Mouse (Mus musculus): ENCODE results near the gene Camta1. TPM values are rescaled to one million over a fixed set of nuclear protein-coding genes. Genes with fewer than 3 reads are reported as not detected.

The Camta1 gene
- polyA plus RNA-seq, 1 experiment from 2014 or later = 150 TPM

GRCm38 (mm10) chr4:151404581-151405256 is 457.0 kb downstream of the Camta1 start:
- 77% methylated on average over 17 of the region's 17 CpGs for WGBS
- ATAC-seq (ENCODE audit: low FRiP score) = no peak

GRCm38 (mm10) chr4:151401685-151402397 is 459.8 kb downstream of the Camta1 start:
- H3K27ac ChIP-seq (ENCODE audit: low read depth, low read length) = no peak overlapping the region
- DNase-seq (ENCODE audit: low spot score, missing footprints) = peak; percentile 79
- no peak overlapping the region for H3K9ac ChIP-seq (ENCODE audit: low read length)
- H3K27me3 ChIP-seq (ENCODE audit: control insufficient read depth, insufficient read depth, low read length) = no peaks in the 10 kb centered on the region
- WGBS = 86% methylated on average over 22 of the region's 22 CpGs
- no peaks in the 10 kb centered on the region for H3K9me3 ChIP-seq (ENCODE audit: control insufficient read depth, low read length)
- H3K4me2 ChIP-seq = no peak overlapping the region
- no peaks in the 10 kb centered on the region for H3K36me3 ChIP-seq (ENCODE audit: control insufficient read depth, insufficient read depth, low read length)
- no peak for ATAC-seq (ENCODE audit: low FRiP score)
- no peaks in the 10 kb centered on the region for H3K4me1 ChIP-seq (ENCODE audit: control insufficient read depth, insufficient read depth, low read length)
- no peak overlapping the region for H3K4me3 ChIP-seq (ENCODE audit: low read depth, low read length)

More at GRCm38 (mm10) chr4:151404581-151405256, 457.0 kb downstream of the Camta1 start:
- H3K4me1 ChIP-seq (ENCODE audit: control insufficient read depth, insufficient read depth, low read length) = no peaks in the 10 kb centered on the region
- H3K9me3 ChIP-seq (ENCODE audit: control insufficient read depth, low read length) = no peaks in the 10 kb centered on the region
- H3K4me3 ChIP-seq (ENCODE audit: low read depth, low read length) = no peak overlapping the region
- no peaks in the 10 kb centered on the region for H3K27me3 ChIP-seq (ENCODE audit: control insufficient read depth, insufficient read depth, low read length)
- DNase-seq (ENCODE audit: low spot score, missing footprints) = peak; percentile 69
- no peak overlapping the region for H3K4me2 ChIP-seq
- no peaks in the 10 kb centered on the region for H3K36me3 ChIP-seq (ENCODE audit: control insufficient read depth, insufficient read depth, low read length)
- no peak overlapping the region for H3K27ac ChIP-seq (ENCODE audit: low read depth, low read length)
- no peak overlapping the region for H3K9ac ChIP-seq (ENCODE audit: low read length)

GRCm38 (mm10) chr4:151396536-151396935 is 465.1 kb downstream of the Camta1 start:
- no peak for ATAC-seq (ENCODE audit: low FRiP score)
- 81% methylated on average over 7 of the region's 7 CpGs for WGBS

DNA sequence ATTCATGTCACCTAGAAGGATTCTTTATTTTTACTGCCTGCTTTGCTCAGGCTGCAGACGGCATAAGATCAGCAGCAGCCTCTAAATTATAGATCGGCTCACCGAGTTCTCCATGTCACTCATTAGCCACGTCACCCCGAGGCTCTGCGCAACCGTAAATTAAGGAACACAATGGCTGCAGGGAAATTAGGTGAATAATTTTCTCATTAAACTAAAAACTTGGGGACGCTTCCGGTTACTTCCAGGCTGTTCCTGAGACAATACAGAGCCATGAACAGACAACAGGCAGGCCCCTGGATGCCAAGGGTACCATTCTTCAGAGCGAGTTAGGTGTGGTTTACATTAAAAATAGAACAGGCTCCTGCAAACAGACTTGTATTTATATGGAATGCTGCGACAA is 472.3 kb downstream of the Camta1 start:
- Histone ChIP-seq H3K27ac (ENCODE audit: low read depth, low read length) (no peak overlapping the region), H3K9me3 (ENCODE audit: control insufficient read depth, low read length) (no peaks in the 10 kb centered on the region), H3K36me3 (ENCODE audit: control insufficient read depth, insufficient read depth, low read length) (no peaks in the 10 kb centered on the region), H3K9ac (ENCODE audit: low read length) (no peak overlapping the region), H3K4me3 (ENCODE audit: low read depth, low read length) (no peak overlapping the region), H3K4me1 (ENCODE audit: control insufficient read depth, insufficient read depth, low read length) (peaks cover 8% of the 10 kb centered on the region), H3K27me3 (ENCODE audit: control insufficient read depth, insufficient read depth, low read length) (no peaks in the 10 kb centered on the region), H3K4me2 (no peak overlapping the region)
- 88% methylated on average over 11 of the region's 11 CpGs for WGBS
- DNase-seq (ENCODE audit: low spot score, missing footprints) (no peak), ATAC-seq (ENCODE audit: low FRiP score) (no peak)

More at GRCm38 (mm10) chr4:151396536-151396935, 465.1 kb downstream of the Camta1 start:
- H3K9ac ChIP-seq (ENCODE audit: low read length) = no peak overlapping the region
- no peak overlapping the region for H3K4me3 ChIP-seq (ENCODE audit: low read depth, low read length)
- no peaks in the 10 kb centered on the region for H3K36me3 ChIP-seq (ENCODE audit: control insufficient read depth, insufficient read depth, low read length)
- H3K4me1 ChIP-seq (ENCODE audit: control insufficient read depth, insufficient read depth, low read length) = no peaks in the 10 kb centered on the region
- no peaks in the 10 kb centered on the region for H3K27me3 ChIP-seq (ENCODE audit: control insufficient read depth, insufficient read depth, low read length)
- no peaks in the 10 kb centered on the region for H3K9me3 ChIP-seq (ENCODE audit: control insufficient read depth, low read length)
- no peak overlapping the region for H3K27ac ChIP-seq (ENCODE audit: low read depth, low read length)
- no peak overlapping the region for H3K4me2 ChIP-seq
- DNase-seq (ENCODE audit: low spot score, missing footprints) = peak; percentile 51

GRCm38 (mm10) chr4:151386701-151387451 is 474.8 kb downstream of the Camta1 start:
- peak; percentile 65 for ATAC-seq (ENCODE audit: low FRiP score)
- peaks cover 8% of the 10 kb centered on the region for H3K4me1 ChIP-seq (ENCODE audit: control insufficient read depth, insufficient read depth, low read length)
- no peaks in the 10 kb centered on the region for H3K9me3 ChIP-seq (ENCODE audit: control insufficient read depth, low read length)
- no peaks in the 10 kb centered on the region for H3K36me3 ChIP-seq (ENCODE audit: control insufficient read depth, insufficient read depth, low read length)
- H3K9ac ChIP-seq (ENCODE audit: low read length) = peak overlapping the region; percentile 66
- H3K27ac ChIP-seq (ENCODE audit: low read depth, low read length) = no peak overlapping the region
- H3K4me3 ChIP-seq (ENCODE audit: low read depth, low read length) = peak overlapping the region; percentile 45
- peak; percentile 95 for DNase-seq (ENCODE audit: low spot score, missing footprints)
- H3K27me3 ChIP-seq (ENCODE audit: control insufficient read depth, insufficient read depth, low read length) = no peaks in the 10 kb centered on the region
- peak overlapping the region; percentile 58 for H3K4me2 ChIP-seq
- under 1% methylated on average over 24 of the region's 24 CpGs for WGBS

DNA sequence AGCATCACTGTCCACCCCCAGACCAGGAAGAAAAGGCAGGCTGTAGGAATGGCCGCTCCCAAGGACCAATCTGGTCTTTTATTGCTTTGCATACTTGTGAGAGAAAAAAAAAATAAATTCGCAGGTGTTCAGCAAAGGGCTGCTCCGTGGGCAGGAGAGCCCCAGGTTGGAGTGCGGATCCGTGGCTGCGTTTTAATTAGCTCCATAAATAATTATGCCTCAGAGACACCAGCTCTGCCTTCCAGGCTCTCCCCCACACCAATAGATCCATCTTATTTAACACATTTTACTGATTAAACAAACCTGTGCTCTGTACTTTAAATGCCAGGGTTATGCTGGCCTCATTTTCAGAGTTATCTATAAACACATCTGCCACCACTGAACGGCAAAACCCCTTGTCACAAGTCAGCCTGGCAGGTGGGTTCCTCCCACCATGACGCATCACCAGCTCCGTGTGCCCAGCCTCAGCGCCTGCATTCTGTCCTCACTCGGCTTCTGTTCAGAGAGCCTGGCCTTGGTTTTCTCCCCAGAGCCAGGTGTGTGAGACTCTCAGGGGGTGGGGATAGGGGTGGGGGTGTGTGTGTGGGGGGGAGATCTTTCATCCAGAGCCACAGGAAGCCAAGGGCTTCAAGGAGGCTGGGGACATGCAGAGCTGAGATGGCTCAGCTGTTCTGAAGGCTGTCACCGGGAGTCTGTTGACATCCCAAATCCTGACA is 475.5 kb downstream of the Camta1 start:
- Histone ChIP-seq H3K27ac (ENCODE audit: low read depth, low read length) (no peak overlapping the region), H3K9me3 (ENCODE audit: control insufficient read depth, low read length) (no peaks in the 10 kb centered on the region), H3K27me3 (ENCODE audit: control insufficient read depth, insufficient read depth, low read length) (no peaks in the 10 kb centered on the region), H3K9ac (ENCODE audit: low read length) (peak overlapping the region; percentile 66), H3K36me3 (ENCODE audit: control insufficient read depth, insufficient read depth, low read length) (no peaks in the 10 kb centered on the region), H3K4me1 (ENCODE audit: control insufficient read depth, insufficient read depth, low read length) (peaks cover 8% of the 10 kb centered on the region), H3K4me2 (peak overlapping the region; percentile 58), H3K4me3 (ENCODE audit: low read depth, low read length) (peak overlapping the region; percentile 45)
- WGBS = 13% methylated on average over 12 of the region's 12 CpGs
- ATAC-seq (ENCODE audit: low FRiP score) = peak; percentile 55
- DNase-seq (ENCODE audit: low spot score, missing footprints) = peak; percentile 85

- no peak for DNase-seq (ENCODE audit: low spot score, missing footprints)
- Histone ChIP-seq H3K27me3 (ENCODE audit: control insufficient read depth, insufficient read depth, low read length) (no peaks in the 10 kb centered on the region), H3K9ac (ENCODE audit: low read length) (no peak overlapping the region), H3K4me2 (no peak overlapping the region), H3K27ac (ENCODE audit: low read depth, low read length) (no peak overlapping the region), H3K4me1 (ENCODE audit: control insufficient read depth, insufficient read depth, low read length) (no peaks in the 10 kb centered on the region), H3K9me3 (ENCODE audit: control insufficient read depth, low read length) (no peaks in the 10 kb centered on the region), H3K4me3 (ENCODE audit: low read depth, low read length) (no peak overlapping the region), H3K36me3 (ENCODE audit: control insufficient read depth, insufficient read depth, low read length) (no peaks in the 10 kb centered on the region)
- no peak for ATAC-seq (ENCODE audit: low FRiP score)
- WGBS = 39% methylated on average over 1 of the region's 1 CpGs
These were observed 483.9 kb downstream of the Camta1 start for GRCm38 (mm10) chr4:151377731-151378130.

GRCm38 (mm10) chr4:151376234-151376633 is 485.4 kb downstream of the Camta1 start:
- no peak for ATAC-seq (ENCODE audit: low FRiP score)
- Histone ChIP-seq H3K4me3 (ENCODE audit: low read depth, low read length) (no peak overlapping the region), H3K4me2 (no peak overlapping the region), H3K27ac (ENCODE audit: low read depth, low read length) (no peak overlapping the region), H3K9me3 (ENCODE audit: control insufficient read depth, low read length) (no peaks in the 10 kb centered on the region), H3K9ac (ENCODE audit: low read length) (no peak overlapping the region), H3K4me1 (ENCODE audit: control insufficient read depth, insufficient read depth, low read length) (no peaks in the 10 kb centered on the region), H3K27me3 (ENCODE audit: control insufficient read depth, insufficient read depth, low read length) (no peaks in the 10 kb centered on the region), H3K36me3 (ENCODE audit: control insufficient read depth, insufficient read depth, low read length) (no peaks in the 10 kb centered on the region)
- 76% methylated on average over 26 of the region's 26 CpGs for WGBS
- no peak for DNase-seq (ENCODE audit: low spot score, missing footprints)
